Mouse (Mus musculus) kidney, postnatal 25 days (tissue): Measurements from ENCODE around the gene Alcam.

ENCODE experiments used
- DNase-seq, 2 experiments: peaks; one replicate each; pipeline ENCODE4 v3.0.0; 2021; ENCODE audit warnings: mixed read lengths in 2 of 2

Gene Alcam

DNA sequence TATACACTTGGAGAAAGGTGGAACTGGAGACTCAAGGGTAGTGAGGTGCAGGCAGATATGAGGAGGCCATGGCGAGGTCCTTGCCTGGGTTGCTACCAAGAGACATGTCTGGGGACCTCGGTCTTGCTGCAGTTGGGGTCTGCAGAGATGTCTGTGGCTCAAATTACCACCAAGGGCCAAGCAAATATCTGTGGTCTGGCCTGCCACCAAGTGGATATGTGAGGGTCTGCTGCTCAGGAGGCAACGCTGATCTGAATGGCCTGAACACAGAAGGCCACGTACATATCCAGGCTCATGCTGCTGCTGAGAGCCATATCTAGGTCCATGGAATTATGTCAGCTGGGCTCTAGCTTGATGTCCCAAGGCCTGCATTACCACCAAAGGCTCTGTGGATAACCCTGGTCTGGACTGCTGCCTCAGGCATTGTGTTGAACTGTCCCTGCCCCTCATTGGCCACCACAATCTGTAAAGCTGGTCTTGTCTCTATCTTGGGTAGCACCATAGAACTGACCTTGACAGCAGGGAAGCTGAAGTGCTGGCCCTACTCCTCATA, 210.4 kb downstream of the Alcam start:
- DNase-seq = no peak

DNA sequence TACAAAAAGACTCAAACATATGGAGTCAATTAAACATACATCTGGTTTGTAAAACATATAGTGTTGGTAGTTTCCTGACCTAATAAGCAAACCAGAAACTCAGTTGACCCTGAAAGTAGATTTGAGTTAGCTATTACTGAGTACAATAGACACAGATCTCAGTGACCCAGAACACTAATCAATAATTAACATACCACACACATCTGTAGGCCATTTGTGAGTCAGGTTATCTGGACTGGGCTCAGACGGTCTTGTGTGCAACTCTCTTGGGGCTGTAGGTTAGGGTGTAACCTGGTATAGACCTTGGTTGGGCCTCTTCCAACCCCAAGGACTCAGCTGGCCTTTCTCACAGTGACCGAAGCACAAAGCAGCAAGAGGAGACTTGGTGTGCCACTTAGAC, 211.7 kb downstream of the Alcam start:
- peak in 1 of 2 experiments; percentile 18 for DNase-seq

DNA sequence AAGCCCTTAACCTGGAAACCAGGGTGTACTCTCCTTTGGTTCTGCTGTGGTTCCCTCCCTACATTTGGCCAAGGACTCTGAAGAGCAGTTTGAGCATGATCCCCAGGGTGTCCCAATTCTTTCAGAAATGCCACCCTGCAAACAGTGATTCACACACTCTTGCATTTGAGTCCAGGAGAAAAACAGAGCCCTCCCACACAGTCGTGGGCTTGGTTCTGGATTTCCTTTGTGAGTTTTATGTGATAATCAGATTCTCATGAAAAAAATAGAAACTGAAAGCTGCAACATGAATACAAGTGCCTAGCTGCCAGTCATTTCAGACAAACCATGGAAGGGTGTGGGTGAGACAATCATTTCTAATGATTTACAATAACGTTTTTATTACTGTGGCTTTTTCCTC, 223.9 kb downstream of the Alcam start:
- no peak for DNase-seq

DNA sequence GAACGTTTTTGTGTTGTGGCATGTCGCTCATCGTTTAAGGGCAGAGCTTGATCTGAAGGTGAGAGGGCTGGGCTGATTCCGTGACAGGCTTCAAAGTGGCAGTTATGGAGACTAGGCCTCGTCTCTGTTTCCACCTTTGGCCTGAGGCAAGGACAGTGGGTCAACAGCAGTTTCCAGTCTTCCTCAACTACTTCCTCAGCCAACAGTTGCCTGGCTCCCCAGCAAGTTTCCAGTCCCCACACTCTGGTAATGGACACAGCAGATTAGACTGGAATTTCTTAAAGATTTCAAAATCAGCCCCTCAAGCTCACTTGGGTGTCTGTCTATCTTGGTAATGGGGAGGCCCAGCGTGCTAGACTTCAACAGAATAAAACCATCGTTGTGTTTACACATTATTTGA, 224.4 kb downstream of the Alcam start:
- no peak for DNase-seq

DNA sequence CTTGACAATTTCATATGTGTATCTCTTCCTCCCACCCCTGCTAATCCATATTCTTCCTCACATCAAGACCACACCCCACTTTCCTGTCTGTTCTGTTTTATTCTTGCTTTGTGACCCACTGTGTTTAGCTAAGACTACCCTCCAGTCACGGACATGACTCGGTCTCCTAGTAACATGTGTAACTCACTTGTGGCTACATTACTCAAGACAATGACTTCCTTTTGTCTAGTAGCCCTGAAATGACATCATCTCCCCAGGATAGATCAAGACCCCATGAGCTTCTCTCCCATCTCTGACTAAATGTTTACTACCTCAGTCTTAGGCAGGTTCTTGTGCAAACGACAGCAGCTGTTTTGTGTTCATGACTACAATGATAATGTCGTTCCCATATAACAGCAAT, 231.0 kb downstream of the Alcam start:
- no peak for DNase-seq

DNA sequence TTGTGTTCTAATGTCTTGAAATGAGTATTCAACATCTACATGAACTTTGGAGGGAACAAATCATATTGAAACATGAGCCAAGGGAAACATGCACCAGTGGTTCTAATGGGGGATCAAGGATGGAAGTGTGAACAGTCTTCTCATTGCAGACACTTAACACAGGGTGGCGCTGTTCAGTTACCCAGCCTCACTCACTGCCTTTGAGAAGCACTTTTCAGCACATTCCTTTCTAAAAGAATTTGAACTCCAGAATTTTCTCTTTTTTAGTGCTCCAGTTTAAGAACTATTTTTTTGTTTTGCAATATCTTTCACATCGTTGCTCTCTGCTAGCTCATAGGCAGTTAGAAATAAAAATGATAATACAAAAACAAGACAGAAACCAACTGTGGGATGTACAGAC, 234.8 kb downstream of the Alcam start:
- DNase-seq = peak; percentile 53 to 59

DNA sequence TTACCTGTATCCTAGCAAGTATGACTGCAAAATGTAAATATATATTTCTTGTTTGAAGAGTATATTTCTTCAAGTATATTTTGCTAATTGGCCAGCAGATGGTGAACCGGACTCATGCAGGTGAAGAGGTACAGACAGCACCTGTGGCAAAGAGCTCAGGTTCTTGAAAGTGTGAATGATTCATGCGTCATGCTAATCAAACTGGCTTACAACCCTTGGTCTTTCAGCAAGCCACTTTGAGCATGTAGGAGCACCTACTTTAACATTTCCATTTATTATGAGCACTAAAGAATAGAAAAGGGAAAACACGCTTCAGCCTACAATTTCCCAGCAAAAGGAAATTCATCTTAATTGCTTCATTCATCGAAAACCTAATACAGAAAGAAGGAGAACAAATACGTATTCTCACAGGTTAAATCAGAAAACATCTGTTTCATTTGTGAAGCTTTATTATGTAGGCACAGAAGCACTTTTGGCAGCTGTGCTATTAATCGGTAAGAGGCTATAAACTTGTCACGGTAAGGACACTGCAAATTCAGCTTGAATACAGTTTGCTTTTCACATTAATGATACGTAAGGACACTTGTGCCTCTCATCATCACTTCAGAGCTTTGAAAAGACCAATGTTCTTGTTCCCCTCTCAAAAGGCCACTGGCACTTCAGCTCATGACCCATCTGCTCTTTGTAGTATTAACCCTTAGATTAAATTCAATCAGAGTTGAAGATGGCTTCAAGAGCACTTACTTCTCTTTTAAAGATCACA, 242.8 kb downstream of the Alcam start:
- DNase-seq = no peak

DNA sequence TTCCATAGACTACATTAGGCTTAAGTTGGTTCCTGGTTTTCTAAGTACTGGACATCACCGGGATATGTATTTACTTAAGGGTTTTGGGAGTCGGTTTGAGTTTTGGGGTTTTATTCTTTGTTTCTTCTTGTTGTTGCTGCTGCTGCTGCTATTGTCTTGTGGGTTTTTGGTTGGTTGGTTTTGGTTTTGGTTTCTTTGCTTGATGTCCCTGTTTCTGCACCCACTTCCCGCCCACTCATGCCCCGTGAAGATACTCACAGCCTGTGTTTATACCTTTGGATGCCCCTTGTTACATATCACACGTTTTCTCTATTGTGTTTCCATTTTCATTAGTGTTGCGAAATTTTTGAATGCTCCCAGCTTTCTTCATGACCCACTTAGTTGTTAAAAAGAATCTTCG, 253.8 kb downstream of the Alcam start:
- DNase-seq = no peak
